Mouse (Mus musculus): Measurements from ENCODE around the gene Usp6nl. TPM values are rescaled to one million over a fixed set of nuclear protein-coding genes. Genes with fewer than 3 reads are reported as not detected.

Gene Usp6nl
- 6.2 and 7.2 TPM in 2 replicates for polyA plus RNA-seq (2015; fragmentation: Nextera tagmentation; extraction: Ambion mirVana)

DNA sequence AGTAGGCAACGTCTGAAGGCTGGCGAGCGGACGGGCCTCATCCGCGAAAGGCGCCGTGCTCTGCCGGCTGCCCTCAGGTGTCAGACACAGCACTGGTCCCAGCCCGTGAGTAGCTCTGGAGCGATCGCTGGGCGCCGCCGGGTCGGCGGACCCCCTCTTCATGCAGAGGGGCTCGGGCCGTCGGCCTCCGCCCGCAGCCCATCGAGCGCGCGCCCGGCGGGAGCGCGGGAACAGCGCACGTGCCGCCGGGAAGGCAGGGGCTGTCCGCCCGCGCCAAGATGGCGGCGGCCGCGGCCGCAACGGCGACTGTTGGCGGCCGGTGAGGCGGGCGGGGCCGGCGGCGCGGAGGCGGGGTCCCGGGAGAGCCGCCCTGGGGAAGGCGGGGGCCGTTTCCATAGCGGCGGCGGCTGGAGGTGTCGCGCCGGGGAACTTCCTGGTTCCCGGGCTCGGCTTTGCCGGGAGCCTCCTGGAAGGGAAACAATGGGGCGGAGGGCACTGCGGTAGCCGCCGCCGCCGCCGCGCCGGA, at the start of gene Usp6nl:
Usp6nl (plus strand) TSS at position 292 of the 526 bp plus-strand sequence.
- peak within 1 kb of the TSS; percentile 98 for H3K27ac ChIP-seq
- no peaks in the 10 kb centered on the region for H3K9me3 ChIP-seq
- no peaks in the 10 kb centered on the region for H3K36me3 ChIP-seq
- peak within 1 kb of the TSS; percentile 69 for H3K4me3 ChIP-seq
- H3K9ac ChIP-seq: peak within 1 kb of the TSS; percentile 97
- under 1% methylated on average over 67 of the region's 75 CpGs for WGBS
- peaks cover 3% of the 10 kb centered on the region; the same call in 1 of the 2 replicates for H3K27me3 ChIP-seq
- H3K4me2 ChIP-seq: peak within 1 kb of the TSS; percentile 70
- peaks cover 28% of the 10 kb centered on the region for H3K4me1 ChIP-seq (replicated peaks)
- peak; percentile 92 for ATAC-seq (ENCODE audit: low FRiP score)

DNA sequence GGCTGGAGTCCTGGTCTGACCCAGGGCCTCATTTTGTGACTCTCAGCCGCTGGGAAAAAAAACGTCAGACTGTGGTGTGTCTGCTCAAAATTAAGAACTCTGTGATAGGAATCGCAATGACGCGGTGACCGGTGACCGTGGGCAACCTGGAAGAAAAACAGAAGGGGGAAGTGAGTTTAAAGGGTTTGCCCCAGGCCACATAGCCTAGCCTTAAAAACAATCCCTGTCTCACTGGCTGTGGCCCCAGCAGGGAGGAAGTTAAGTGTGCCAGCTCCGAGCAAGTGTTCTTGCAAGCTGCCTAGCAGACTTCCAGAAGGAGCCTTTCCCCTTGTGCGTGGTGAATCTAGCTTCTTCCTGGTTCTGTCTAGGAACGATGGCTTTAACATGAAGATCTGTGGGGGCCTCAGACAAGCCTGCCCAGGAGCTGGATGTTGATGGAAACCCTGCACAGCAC, 49.0 kb upstream of the Usp6nl start:
- Histone ChIP-seq H3K27ac (no peak overlapping the region), H3K4me1 (replicated peaks) (peaks cover 9% of the 10 kb centered on the region), H3K27me3 (no peaks in the 10 kb centered on the region), H3K36me3 (no peaks in the 10 kb centered on the region), H3K9ac (no peak overlapping the region), H3K9me3 (no peaks in the 10 kb centered on the region), H3K4me2 (no peak overlapping the region), H3K4me3 (no peak overlapping the region)
- no peak for ATAC-seq (ENCODE audit: low FRiP score)
- WGBS: 50% methylated on average over 10 of the region's 10 CpGs

DNA sequence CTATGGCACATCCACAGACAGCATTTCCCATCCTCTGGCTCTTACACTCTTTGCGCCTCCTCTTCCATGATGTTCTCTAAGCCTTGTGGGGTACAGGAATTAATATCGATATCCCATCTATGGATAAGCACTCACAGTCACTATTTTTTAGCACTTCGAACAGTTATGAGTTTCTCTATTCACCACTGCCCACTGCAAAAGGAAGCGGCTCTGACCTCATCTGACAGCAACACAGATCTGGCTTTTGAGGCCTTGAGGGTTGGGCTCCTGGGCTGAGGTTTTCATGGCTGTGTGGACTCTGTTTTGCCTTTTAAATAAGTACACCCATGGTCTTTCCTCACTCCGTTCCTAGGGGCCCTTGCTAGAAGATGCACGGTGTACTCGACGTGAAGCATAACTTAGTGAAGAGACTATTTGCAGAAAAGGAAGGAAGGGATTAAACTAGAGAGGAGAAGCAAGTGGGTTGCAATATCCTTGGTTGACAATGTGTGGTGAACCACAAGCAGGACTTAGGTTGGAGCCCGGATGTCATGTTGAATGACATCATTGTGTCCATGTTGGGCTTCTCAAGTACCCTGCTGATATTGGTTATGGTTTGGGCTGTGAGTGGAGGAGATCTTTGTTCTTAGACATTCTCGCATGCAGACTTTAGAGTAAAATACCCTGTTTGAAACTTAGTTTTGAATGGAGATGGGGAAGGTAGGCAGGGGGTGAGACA, 43.5 kb upstream of the Usp6nl start:
- H3K9me3 ChIP-seq: no peaks in the 10 kb centered on the region
- no peaks in the 10 kb centered on the region for H3K27me3 ChIP-seq
- ATAC-seq (ENCODE audit: low FRiP score): no peak
- H3K27ac ChIP-seq: no peak overlapping the region
- no peak overlapping the region for H3K4me3 ChIP-seq
- H3K9ac ChIP-seq: no peak overlapping the region
- H3K36me3 ChIP-seq: no peaks in the 10 kb centered on the region
- H3K4me2 ChIP-seq: no peak overlapping the region
- WGBS: 90% methylated on average over 10 of the region's 10 CpGs
- no peaks in the 10 kb centered on the region for H3K4me1 ChIP-seq (replicated peaks)

DNA sequence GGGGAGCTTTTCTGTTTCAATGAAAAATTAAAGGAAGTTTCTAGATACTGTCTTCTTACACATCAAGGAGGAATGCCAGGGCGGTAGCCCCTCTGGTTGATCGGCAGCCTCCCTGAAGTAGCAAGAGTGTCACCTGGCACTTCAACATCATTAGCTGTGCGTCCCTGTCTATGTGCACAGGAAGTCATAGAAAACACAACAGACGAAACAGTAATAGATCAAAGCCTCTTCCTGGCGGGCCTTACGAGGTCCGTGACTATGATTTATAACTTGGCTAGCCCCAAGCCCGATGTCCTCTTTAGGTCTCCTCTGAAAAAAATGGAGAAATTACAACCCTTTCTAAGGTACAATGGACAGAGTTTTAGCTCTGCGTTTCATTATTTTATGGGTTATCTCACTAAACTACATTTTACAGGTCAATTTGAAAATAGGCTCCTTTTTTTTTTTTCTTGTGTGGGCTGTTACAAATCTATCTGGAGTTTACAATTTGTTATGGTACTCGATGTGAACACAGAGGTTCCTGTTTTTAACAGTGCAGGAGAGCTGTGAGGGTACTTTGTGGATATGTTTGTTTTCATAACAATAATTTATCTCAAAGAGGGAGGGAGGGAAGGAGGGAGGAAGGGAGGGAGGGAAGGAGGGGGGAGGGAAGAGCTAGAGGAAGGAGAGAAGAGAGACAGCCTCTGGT, 42.7 kb upstream of the Usp6nl start:
- no peak for ATAC-seq (ENCODE audit: low FRiP score)
- H3K4me3 ChIP-seq: no peak overlapping the region
- H3K36me3 ChIP-seq: no peaks in the 10 kb centered on the region
- no peaks in the 10 kb centered on the region for H3K9me3 ChIP-seq
- no peaks in the 10 kb centered on the region for H3K4me1 ChIP-seq (replicated peaks)
- H3K27ac ChIP-seq: no peak overlapping the region
- H3K4me2 ChIP-seq: no peak overlapping the region
- no peak overlapping the region for H3K9ac ChIP-seq
- WGBS: 79% methylated on average over 10 of the region's 10 CpGs
- no peaks in the 10 kb centered on the region for H3K27me3 ChIP-seq

DNA sequence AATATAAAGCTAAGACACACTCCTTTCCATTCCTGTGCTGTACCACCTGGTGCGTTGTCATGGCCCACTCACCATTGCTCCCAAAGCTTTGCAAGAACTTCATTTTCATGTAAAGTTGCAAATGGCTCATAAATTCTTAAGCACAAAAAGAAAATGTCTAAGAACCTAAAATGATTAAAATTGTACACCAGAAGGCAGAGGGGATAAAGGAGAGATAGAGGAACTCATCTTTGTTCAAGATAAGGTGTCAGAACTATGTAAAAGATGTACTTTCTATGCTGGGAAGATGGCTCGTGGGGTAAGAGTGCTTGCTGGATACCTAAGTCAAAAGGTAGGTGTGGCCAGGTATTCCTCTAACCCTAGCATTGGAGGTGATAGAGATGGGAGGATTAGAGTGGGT, 38.9 kb upstream of the Usp6nl start:
- H3K27ac ChIP-seq: no peak overlapping the region
- H3K36me3 ChIP-seq: no peaks in the 10 kb centered on the region
- no peak for ATAC-seq (ENCODE audit: low FRiP score)
- 93% methylated on average over 2 of the region's 2 CpGs for WGBS
- H3K27me3 ChIP-seq: no peaks in the 10 kb centered on the region
- H3K9ac ChIP-seq: no peak overlapping the region
- no peak overlapping the region for H3K4me2 ChIP-seq
- no peaks in the 10 kb centered on the region for H3K9me3 ChIP-seq
- H3K4me1 ChIP-seq (replicated peaks): no peaks in the 10 kb centered on the region
- H3K4me3 ChIP-seq: no peak overlapping the region

DNA sequence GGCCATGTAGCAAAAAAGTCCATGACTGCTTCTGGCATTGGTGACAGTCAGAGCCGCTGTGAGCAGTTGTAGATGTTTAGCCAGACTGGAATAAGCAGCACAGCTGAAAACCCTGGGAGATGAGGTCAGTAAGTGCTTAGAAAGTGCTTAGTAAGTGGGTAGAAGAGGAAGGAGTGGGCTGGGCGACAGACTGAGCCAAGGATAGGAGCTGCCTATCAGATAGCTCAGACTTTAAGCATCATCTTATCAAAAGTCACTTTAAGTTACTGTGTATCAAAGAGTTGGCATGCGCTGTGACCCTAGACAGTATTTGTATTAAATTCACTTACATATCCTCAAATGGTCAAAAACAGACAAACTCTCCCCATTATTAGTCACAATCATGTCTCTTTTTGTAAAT, 37.7 kb upstream of the Usp6nl start:
- Histone ChIP-seq H3K27ac (no peak overlapping the region), H3K9ac (no peak overlapping the region), H3K9me3 (no peaks in the 10 kb centered on the region), H3K4me3 (no peak overlapping the region), H3K4me2 (no peak overlapping the region), H3K4me1 (replicated peaks) (no peaks in the 10 kb centered on the region), H3K27me3 (no peaks in the 10 kb centered on the region), H3K36me3 (no peaks in the 10 kb centered on the region)
- no peak for ATAC-seq (ENCODE audit: low FRiP score)
- WGBS: 85% methylated on average over 3 of the region's 3 CpGs

DNA sequence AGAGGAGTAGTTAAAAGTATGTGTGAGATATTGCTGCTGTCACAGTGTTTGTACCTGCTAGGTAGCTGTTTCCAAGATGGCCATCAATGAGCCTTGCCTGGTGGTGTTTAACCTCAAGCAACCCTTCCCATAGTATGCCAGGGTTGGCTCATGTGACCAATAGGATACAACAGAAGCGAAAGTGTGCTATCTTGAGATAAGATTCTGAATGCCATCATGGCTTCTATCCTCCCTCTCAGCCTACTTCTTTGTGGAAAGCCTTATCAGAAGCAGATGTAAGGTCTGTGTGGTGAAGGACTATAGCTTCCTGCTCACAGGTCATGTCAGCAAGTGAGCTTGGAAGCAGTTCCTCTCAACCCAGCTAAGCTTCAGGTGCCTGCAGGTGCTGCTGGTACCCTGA, 36.7 kb upstream of the Usp6nl start:
- no peaks in the 10 kb centered on the region for H3K36me3 ChIP-seq
- ATAC-seq (ENCODE audit: low FRiP score): no peak
- no peaks in the 10 kb centered on the region for H3K9me3 ChIP-seq
- no peak overlapping the region for H3K4me3 ChIP-seq
- H3K4me2 ChIP-seq: no peak overlapping the region
- no peaks in the 10 kb centered on the region for H3K4me1 ChIP-seq (replicated peaks)
- no peak overlapping the region for H3K27ac ChIP-seq
- no peaks in the 10 kb centered on the region for H3K27me3 ChIP-seq
- WGBS: 100% methylated on average over 1 of the region's 1 CpGs
- no peak overlapping the region for H3K9ac ChIP-seq

DNA sequence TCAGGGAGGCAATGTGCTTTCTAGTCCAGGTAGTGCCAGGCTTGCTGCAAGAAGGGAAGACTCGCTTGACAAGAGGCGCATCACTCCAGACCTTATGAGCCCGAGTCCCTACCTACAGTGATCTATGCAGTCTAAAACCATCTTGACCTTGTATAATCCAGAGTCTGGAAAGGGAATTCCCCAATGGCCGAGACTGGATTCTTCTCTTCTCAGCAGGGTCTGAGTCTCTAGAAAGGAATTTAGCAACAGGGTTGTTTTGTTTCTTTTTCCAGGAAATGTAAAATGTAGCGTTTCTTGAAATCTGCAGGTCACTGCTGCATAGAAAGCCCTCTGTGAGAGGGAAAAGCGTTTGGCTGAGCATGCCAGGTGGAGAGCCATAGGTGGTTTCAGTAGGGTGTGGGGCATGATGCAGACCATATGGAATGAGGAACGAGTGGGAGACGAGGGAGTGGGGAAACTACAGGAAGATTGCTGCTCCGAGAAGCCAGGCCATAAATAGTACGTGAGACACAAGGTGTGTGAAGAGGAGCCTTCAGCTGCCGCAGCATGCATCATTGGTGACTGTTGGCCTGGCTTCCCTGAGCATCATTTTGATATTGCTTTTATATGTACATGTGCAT, 28.5 kb upstream of the Usp6nl start:
- Histone ChIP-seq H3K9ac (no peak overlapping the region), H3K4me2 (no peak overlapping the region), H3K4me3 (no peak overlapping the region), H3K4me1 (replicated peaks) (no peaks in the 10 kb centered on the region), H3K27ac (no peak overlapping the region), H3K27me3 (no peaks in the 10 kb centered on the region), H3K9me3 (no peaks in the 10 kb centered on the region), H3K36me3 (no peaks in the 10 kb centered on the region)
- ATAC-seq (ENCODE audit: low FRiP score): no peak
- WGBS: 86% methylated on average over 11 of the region's 11 CpGs

DNA sequence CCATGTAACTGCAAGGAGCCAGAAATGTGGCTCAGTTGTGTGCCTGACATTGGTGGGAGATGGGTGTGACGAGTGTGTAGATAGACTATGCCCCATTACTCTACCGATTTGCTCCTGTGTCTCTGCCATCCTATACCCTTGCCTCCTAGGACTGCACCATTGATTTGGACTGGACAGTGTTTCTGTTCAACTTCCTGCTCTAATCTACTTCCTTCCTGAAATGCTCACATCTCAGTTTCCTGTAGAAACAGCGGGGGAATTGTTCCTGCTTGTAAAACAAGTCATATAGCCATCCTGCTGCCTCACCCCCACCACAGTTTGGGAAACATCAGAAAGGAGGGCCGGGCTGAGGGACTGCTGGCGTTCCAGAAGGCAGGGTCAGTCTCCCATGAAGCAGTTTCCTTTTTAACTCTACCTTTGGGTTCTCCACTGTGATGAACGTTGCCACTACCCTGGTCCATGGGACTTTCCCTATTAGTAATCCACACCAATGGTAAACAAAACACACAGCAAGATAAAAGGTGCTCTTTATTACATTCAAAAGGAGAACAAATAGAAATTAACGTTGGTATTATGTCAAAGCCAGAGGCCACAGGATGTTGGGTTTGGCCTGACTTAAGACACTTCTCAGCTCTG, 27.4 kb upstream of the Usp6nl start:
- no peaks in the 10 kb centered on the region for H3K4me1 ChIP-seq (replicated peaks)
- H3K9me3 ChIP-seq: no peaks in the 10 kb centered on the region
- ATAC-seq (ENCODE audit: low FRiP score): no peak
- no peak overlapping the region for H3K9ac ChIP-seq
- no peak overlapping the region for H3K4me2 ChIP-seq
- no peak overlapping the region for H3K4me3 ChIP-seq
- no peaks in the 10 kb centered on the region for H3K27me3 ChIP-seq
- WGBS: 72% methylated on average over 7 of the region's 7 CpGs
- no peaks in the 10 kb centered on the region for H3K36me3 ChIP-seq
- H3K27ac ChIP-seq: no peak overlapping the region

DNA sequence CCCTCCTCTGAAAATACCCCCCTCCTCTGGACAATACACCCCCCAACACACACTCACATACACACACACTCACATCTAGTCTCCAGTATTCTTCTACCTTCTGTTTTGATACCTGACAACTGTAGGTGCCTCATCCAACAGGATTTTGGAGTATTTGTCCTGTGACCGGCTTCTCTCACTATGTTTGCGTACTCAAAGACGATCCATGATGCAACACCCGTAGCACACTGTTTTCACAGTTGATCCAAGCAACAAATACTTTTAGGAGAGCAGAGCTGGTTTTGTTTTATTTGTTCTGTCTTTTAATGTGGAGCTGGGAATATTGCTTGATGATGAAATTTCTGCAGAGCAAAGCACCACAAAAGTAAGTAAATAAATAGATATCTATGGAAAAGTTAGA, 17.7 kb upstream of the Usp6nl start:
- ATAC-seq (ENCODE audit: low FRiP score): no peak
- H3K4me2 ChIP-seq: no peak overlapping the region
- WGBS: 97% methylated on average over 4 of the region's 4 CpGs
- no peak overlapping the region for H3K9ac ChIP-seq
- H3K4me1 ChIP-seq (replicated peaks): no peaks in the 10 kb centered on the region
- no peaks in the 10 kb centered on the region for H3K9me3 ChIP-seq
- no peaks in the 10 kb centered on the region for H3K36me3 ChIP-seq
- no peak overlapping the region for H3K27ac ChIP-seq
- no peak overlapping the region for H3K4me3 ChIP-seq
- H3K27me3 ChIP-seq: no peaks in the 10 kb centered on the region

DNA sequence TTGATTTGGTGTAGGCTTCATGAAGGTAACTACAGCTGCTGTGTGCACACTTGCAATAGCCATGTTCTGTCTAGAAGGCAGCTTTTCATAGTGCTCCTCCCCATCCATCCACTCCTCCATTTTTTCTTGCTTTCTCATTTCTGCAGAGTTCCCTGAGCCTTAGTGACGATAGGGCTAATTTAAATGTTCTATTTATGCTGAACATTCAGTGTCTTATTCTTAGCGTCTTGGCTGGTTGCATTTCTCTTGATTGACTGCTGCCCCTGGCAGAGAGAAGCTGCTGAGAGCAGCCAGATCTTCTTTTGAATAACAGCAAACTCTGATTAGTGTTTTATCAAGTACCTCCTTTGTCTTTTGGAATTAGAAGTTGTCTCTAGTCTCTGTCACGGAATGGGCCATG, 15.6 kb upstream of the Usp6nl start:
- no peaks in the 10 kb centered on the region for H3K9me3 ChIP-seq
- no peak for ATAC-seq (ENCODE audit: low FRiP score)
- WGBS: 72% methylated on average over 3 of the region's 3 CpGs
- no peaks in the 10 kb centered on the region for H3K27me3 ChIP-seq
- no peak overlapping the region for H3K4me2 ChIP-seq
- no peak overlapping the region for H3K9ac ChIP-seq
- no peaks in the 10 kb centered on the region for H3K4me1 ChIP-seq (replicated peaks)
- no peaks in the 10 kb centered on the region for H3K36me3 ChIP-seq
- no peak overlapping the region for H3K27ac ChIP-seq
- H3K4me3 ChIP-seq: no peak overlapping the region

DNA sequence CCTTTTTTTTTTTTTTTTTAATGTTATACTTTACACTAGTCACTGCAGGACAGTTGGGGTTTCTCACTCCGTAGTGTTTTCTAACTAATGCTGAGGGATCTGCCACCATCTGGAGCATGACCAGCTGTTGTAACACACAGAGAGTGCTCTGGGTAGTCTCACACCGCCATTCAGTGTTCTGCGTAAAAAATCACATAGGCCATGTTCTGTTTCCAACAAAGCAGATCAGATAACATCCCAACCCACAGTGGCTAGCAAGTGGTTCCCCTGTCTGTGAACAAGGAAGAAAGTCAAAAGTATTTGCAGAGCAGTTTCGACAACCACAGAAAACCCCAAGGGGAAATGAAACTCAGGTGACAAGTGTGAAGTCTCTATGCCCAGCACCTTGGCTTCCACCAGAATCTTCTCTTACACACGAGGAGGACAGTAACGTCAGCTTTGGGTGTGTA, 13.1 kb upstream of the Usp6nl start:
- Histone ChIP-seq H3K4me3 (no peak overlapping the region), H3K36me3 (no peaks in the 10 kb centered on the region), H3K9me3 (no peaks in the 10 kb centered on the region), H3K4me1 (replicated peaks) (no peaks in the 10 kb centered on the region), H3K4me2 (no peak overlapping the region), H3K27me3 (no peaks in the 10 kb centered on the region), H3K9ac (no peak overlapping the region), H3K27ac (no peak overlapping the region)
- no peak for ATAC-seq (ENCODE audit: low FRiP score)
- WGBS: 82% methylated on average over 6 of the region's 6 CpGs
